ENCODE assay signal across 11 mouse cellular contexts in genomic region chr1:91207334-91208074, GRCm38 (mm10). TPM values are rescaled to one million over a fixed set of nuclear protein-coding genes. Genes with fewer than 3 reads are reported as not detected.
DNase-seq lines count a peak whose midpoint lies in the region; ATAC-seq and TF ChIP-seq lines count a peak whose summit lies in the region.
"Had no signal": no experiment of that assay in that cellular context is flagged by ENCODE, and none has a peak within 500 bp of the region (broad histone marks: within the 10 kb centered on the region; RNA-seq: fewer than 3 reads in every experiment).

No protein-coding gene starts in this region.

- no peak overlapping the region for H3K9ac ChIP-seq in liver, adult 2 months (ENCODE audit: low read depth, low read length)
- H3K9ac ChIP-seq in liver, embryonic 11.5 days (ENCODE audit: low read depth, low read length) = no peak overlapping the region

- no peaks in the 10 kb centered on the region for H3K36me3 ChIP-seq in liver, adult 2 months (ENCODE audit: control insufficient read depth, insufficient read depth, low read length)
- H3K36me3 ChIP-seq in liver, embryonic 11.5 days (ENCODE audit: control insufficient read depth, insufficient read depth, low read length) = no peaks in the 10 kb centered on the region
- no peaks in the 10 kb centered on the region for H3K36me3 ChIP-seq in forebrain, embryonic 10.5 days (replicated peaks)

- H3K4me2 ChIP-seq in liver, embryonic 11.5 days = no peak overlapping the region

- no peaks in the 10 kb centered on the region for H3K27me3 ChIP-seq in liver, adult 2 months (ENCODE audit: control insufficient read depth, insufficient read depth, low read length)
- 0 out of 2 replicates have a peak, but pooled peaks cover 3% of the 10 kb centered on the region for H3K27me3 ChIP-seq in liver, embryonic 11.5 days (replicated peaks; ENCODE audit: control insufficient read depth, insufficient read depth, low read length)
- H3K27me3 ChIP-seq in forebrain, embryonic 10.5 days (ENCODE audit: poor library complexity, severe bottlenecking) = peaks cover 5% of the 10 kb centered on the region

- peak; percentile 51 to 62 for DNase-seq in cerebellum, postnatal 25 days
- no peak for DNase-seq in cerebellum, adult 11 months
- peak; percentile 27 for DNase-seq in liver, adult 2 months (ENCODE audit: extremely low read depth, low read depth, low spot score)
- DNase-seq in liver, embryonic 11.5 days (ENCODE audit: low spot score) = no peak
- DNase-seq in forebrain, embryonic 10.5 days (ENCODE audit: extremely low spot score, low spot score) = no peak
- DNase-seq: kidney, postnatal 36 days; thymus, postnatal 25 days had no signal

- no peak for TF ChIP-seq CTCF in liver, adult 2 months (IDR thresholded peaks at IDR 0.05; ENCODE audit: low read depth, low read length)

- H3K27ac ChIP-seq in liver, adult 2 months (replicated peaks; ENCODE audit: insufficient read depth, low read depth, low read length) = no peak overlapping the region
- no peak overlapping the region for H3K27ac ChIP-seq in liver, embryonic 11.5 days (ENCODE audit: low read depth, low read length)
- H3K27ac ChIP-seq in brown adipose tissue, adult 24 weeks (replicated peaks; ENCODE audit: low read depth, low read length) = peak overlapping the region; percentile 28; the same call in 1 of the 2 replicates
- no peak overlapping the region for H3K27ac ChIP-seq in forebrain, embryonic 10.5 days

- no peak overlapping the region for H3K4me3 ChIP-seq in liver, adult 2 months (ENCODE audit: insufficient read depth, low read depth, low read length)
- no peak overlapping the region for H3K4me3 ChIP-seq in liver, embryonic 11.5 days (ENCODE audit: low read depth, low read length)
- H3K4me3 ChIP-seq in brown adipose tissue, adult 24 weeks (ENCODE audit: insufficient read depth, low read depth, low read length) = no peak overlapping the region
- no peak overlapping the region for H3K4me3 ChIP-seq in forebrain, embryonic 10.5 days

- H3K9me3 ChIP-seq in liver, embryonic 11.5 days (ENCODE audit: control insufficient read depth, low read length) = no peaks in the 10 kb centered on the region
- H3K9me3 ChIP-seq in forebrain, embryonic 10.5 days = no peaks in the 10 kb centered on the region

- no peaks in the 10 kb centered on the region for H3K4me1 ChIP-seq in liver, adult 2 months (ENCODE audit: control insufficient read depth, insufficient read depth, low read length)
- no peaks in the 10 kb centered on the region for H3K4me1 ChIP-seq in liver, embryonic 11.5 days (replicated peaks; ENCODE audit: control insufficient read depth, insufficient read depth, low read length)
- H3K4me1 ChIP-seq in brown adipose tissue, adult 24 weeks (ENCODE audit: control insufficient read depth, insufficient read depth, insufficient read length, low read length) = peaks cover 4% of the 10 kb centered on the region
- 0 out of 2 replicates have a peak, but pooled peaks cover 3% of the 10 kb centered on the region for H3K4me1 ChIP-seq in forebrain, embryonic 10.5 days

- TF ChIP-seq POLR2A in liver, adult 2 months (IDR thresholded peaks at IDR 0.05; ENCODE audit: extremely low read depth, insufficient read depth, low read length) = no peak

- ATAC-seq in liver, embryonic 11.5 days (replicated peaks; ENCODE audit: low FRiP score) = no peak
- ATAC-seq in monocyte, adult 5-6 weeks (replicated peaks; ENCODE audit: insufficient number of reproducible peaks, low FRiP score, low TSS enrichment, poor library complexity, severe bottlenecking) = peak; percentile 64
- no peak for ATAC-seq in activated CD4-positive, CD25-positive, alpha-beta regulatory T cell, adult 4 months

- WGBS in liver, adult 2 months = 74% methylated on average over 3 of the region's 3 CpGs
- 66% methylated on average over 3 of the region's 3 CpGs for WGBS in liver, embryonic 11.5 days
- 82% methylated on average over 3 of the region's 3 CpGs for WGBS in forebrain, embryonic 10.5 days

- H3K79me2 ChIP-seq in liver, adult 2 months (ENCODE audit: control insufficient read depth, insufficient read depth, low read length) = no peaks in the 10 kb centered on the region

RNA-seq across cellular contexts. Expression of gene Ramp1, which starts 27.9 kb away (rescaled TPM):
- 3.6 and 4.6 TPM in 2 replicates for total RNA-seq in liver, adult 2 months (2014; rRNA removed)
- 6.3 and 6.6 TPM in 2 replicates for polyA plus RNA-seq in liver, adult 2 months (2012; rRNA removed)
- 3.5 and 4.0 TPM in 2 replicates for polyA plus RNA-seq in liver, embryonic 11.5 days (2014; fragmentation: Nextera tagmentation; extraction: Ambion mirVana)
- 1.5 and 2.8 TPM in 2 replicates for polyA plus RNA-seq in brown adipose tissue, adult 24 weeks (2012; ENCODE audit: insufficient read depth, insufficient read length, missing spikeins)
- total RNA-seq in monocyte, adult 5-6 weeks (2017) = 15.7 to 28.1 TPM (median 26.3 TPM) in 3 replicates
- polyA plus RNA-seq in forebrain, embryonic 10.5 days (2016; fragmentation: Nextera tagmentation; extraction: Ambion mirVana) = 0.06 and 0.10 TPM in 2 replicates
- 10 to 100 TPM; 25.3 to 30.0 TPM for polyA plus RNA-seq in activated CD4-positive, CD25-positive, alpha-beta regulatory T cell, adult 4 months (2017; shearing (Covaris generic))
- total RNA-seq: CH12.LX had no signal

RNA-seq across cellular contexts. Expression of gene Ube2f, which starts 42.6 kb away (rescaled TPM):
- total RNA-seq in liver, adult 2 months (2014; rRNA removed) = 17.7 and 23.0 TPM in 2 replicates
- polyA plus RNA-seq in liver, adult 2 months (2012; rRNA removed) = 23.4 and 32.9 TPM in 2 replicates
- 78.5 and 81.4 TPM in 2 replicates for polyA plus RNA-seq in liver, embryonic 11.5 days (2014; fragmentation: Nextera tagmentation; extraction: Ambion mirVana)
- 74.2 and 90.4 TPM in 2 replicates for polyA plus RNA-seq in brown adipose tissue, adult 24 weeks (2012; ENCODE audit: insufficient read depth, insufficient read length, missing spikeins)
- total RNA-seq in monocyte, adult 5-6 weeks (2017) = 75.0 to 85.6 TPM (median 83.2 TPM) in 3 replicates
- polyA plus RNA-seq in forebrain, embryonic 10.5 days (2016; fragmentation: Nextera tagmentation; extraction: Ambion mirVana) = 95.3 and 99.9 TPM in 2 replicates
- 10 to 100 TPM; 74.4 to 95.6 TPM for polyA plus RNA-seq in activated CD4-positive, CD25-positive, alpha-beta regulatory T cell, adult 4 months (2017; shearing (Covaris generic))

Comparison
In these comparisons a context has a peak if more than half of its experiments do, and no peak if none do; other contexts are left out.
1. DNase-seq: peak in cerebellum, postnatal 25 days (2 of 2) and liver, adult 2 months (single experiment); none in cerebellum, adult 11 months (single experiment), liver, embryonic 11.5 days (single experiment) and forebrain, embryonic 10.5 days (single experiment).